Mouse (Mus musculus): ENCODE data around the gene Pcyt1a. TPM values are rescaled to one million over a fixed set of nuclear protein-coding genes. Genes with fewer than 3 reads are reported as not detected.

Gene Pcyt1a
- polyA plus RNA-seq, 2 experiments from 2014 or later = 6.0 to 6.9 TPM

- ATAC-seq = no peak
These were observed 80.6 kb downstream of the Pcyt1a start for GRCm38 (mm10) chr16:32511338-32511734.

- ATAC-seq = no peak
These were observed 81.2 kb downstream of the Pcyt1a start for GRCm38 (mm10) chr16:32511827-32512490.

GRCm38 (mm10) chr16:32512921-32513320 is 82.2 kb downstream of the Pcyt1a start:
- no peak for ATAC-seq

- ATAC-seq = no peak
These were observed 82.7 kb downstream of the Pcyt1a start for GRCm38 (mm10) chr16:32513401-32513800.

GRCm38 (mm10) chr16:32513948-32514347 is 83.2 kb downstream of the Pcyt1a start:
- ATAC-seq = no peak

GRCm38 (mm10) chr16:32516006-32516962 is 85.6 kb downstream of the Pcyt1a start:
- ATAC-seq = peak; percentile 50

GRCm38 (mm10) chr16:32517785-32518481 is 87.2 kb downstream of the Pcyt1a start:
- no peak for ATAC-seq

GRCm38 (mm10) chr16:32519656-32520371 is 89.1 kb downstream of the Pcyt1a start:
- peak; percentile 4 for ATAC-seq

- peak; percentile 62 for ATAC-seq
These were observed 89.6 kb downstream of the Pcyt1a start for GRCm38 (mm10) chr16:32520372-32520748.

GRCm38 (mm10) chr16:32522578-32523194 is 92.0 kb downstream of the Pcyt1a start:
- ATAC-seq = no peak

GRCm38 (mm10) chr16:32523462-32524243 is 92.9 kb downstream of the Pcyt1a start:
- no peak for ATAC-seq

GRCm38 (mm10) chr16:32524244-32524615 is 93.5 kb downstream of the Pcyt1a start:
- ATAC-seq = no peak

Other genes starting within 250 kb of the Pcyt1a start
- 1 to 10 TPM; 3.5 to 4.2 TPM for gene Fbxo45, start 183.8 kb upstream of the Pcyt1a start, polyA plus RNA-seq (2017; shearing (Covaris generic))
- 10 to 100 TPM; 12.5 to 16.2 TPM for gene Wdr53, start 183.7 kb upstream of the Pcyt1a start, polyA plus RNA-seq (2017; shearing (Covaris generic))
- not detected for gene Smco1, start 159.5 kb upstream of the Pcyt1a start, polyA plus RNA-seq (2017; shearing (Covaris generic))
- 10 to 100 TPM; 10.1 to 12.7 TPM for gene Rnf168, start 153.5 kb upstream of the Pcyt1a start, polyA plus RNA-seq (2017; shearing (Covaris generic))
- gene Ubxn7, start 98.7 kb upstream of the Pcyt1a start, polyA plus RNA-seq (2017; shearing (Covaris generic)) = 10 to 100 TPM; 14.2 to 16.1 TPM
- gene Tm4sf19, start 30.4 kb upstream of the Pcyt1a start, polyA plus RNA-seq (2017; shearing (Covaris generic)) = not detected
- 1 to 10 TPM; 2.5 to 4.4 TPM for gene Tctex1d2, start 11.2 kb upstream of the Pcyt1a start, polyA plus RNA-seq (2017; shearing (Covaris generic))
- not detected for gene Slc51a, start 57.0 kb downstream of the Pcyt1a start, polyA plus RNA-seq (2017; shearing (Covaris generic))
- not detected for gene Zdhhc19, start 65.3 kb downstream of the Pcyt1a start, polyA plus RNA-seq (2017; shearing (Covaris generic))
- gene Tfrc, start 178.0 kb downstream of the Pcyt1a start, polyA plus RNA-seq (2017; shearing (Covaris generic)) = 10 to 100 TPM; 19.2 to 22.1 TPM
- 10 to 100 TPM in 1 of 2 experiments, 1 to 10 TPM in 1; 5.6 to 10.3 TPM for gene Tnk2, start 213.0 kb downstream of the Pcyt1a start, polyA plus RNA-seq (2017; shearing (Covaris generic))